Mouse (Mus musculus) forebrain, postnatal 0 days (tissue): Measurements from ENCODE around the gene Pofut2. TPM values are rescaled to one million over a fixed set of nuclear protein-coding genes. Genes with fewer than 3 reads are reported as not detected.

Source experiments
- ATAC-seq: fragments of 200-750 bp; cut with Nextera tagmentation; 2 replicates; pipeline ENCODE4 v1.8.0; 2017; ENCODE audit warnings: mild to moderate bottlenecking, moderate library complexity
- DNase-seq: peaks from one replicate; pipeline ENCODE4 v3.0.0-alpha.2; 2015
- H3K27ac ChIP-seq: fragments of 300-500 bp; sonication (generic); 2 replicates; pipeline ENCODE4 v1.5.1; 2014; ENCODE audit warnings: low read depth, mild to moderate bottlenecking, antibody characterized with exemption, low read length, moderate library complexity, mixed read lengths
- H3K27me3 ChIP-seq: fragments of 300-500 bp; sonication (generic); 2 replicates; pipeline ENCODE4 v1.6.1; 2014; ENCODE audit warnings: mild to moderate bottlenecking, low read length, mixed read lengths; ENCODE audit not compliant: insufficient read depth
- H3K36me3 ChIP-seq: fragments of 300-500 bp; sonication (generic); 2 replicates; pipeline ENCODE4 v1.6.1; 2014; ENCODE audit warnings: mild to moderate bottlenecking, moderate library complexity; ENCODE audit not compliant: insufficient read depth
- H3K4me1 ChIP-seq: fragments of 300-500 bp; sonication (generic); 2 replicates; pipeline ENCODE4 v1.6.1; 2014; ENCODE audit warnings: antibody characterized with exemption; ENCODE audit not compliant: insufficient read depth
- H3K4me2 ChIP-seq: fragments of 300-500 bp; sonication (generic); 2 replicates; pipeline ENCODE4 v1.6.1; 2014; ENCODE audit warnings: low read depth, mild to moderate bottlenecking, moderate library complexity
- H3K4me3 ChIP-seq: fragments of 300-500 bp; sonication (generic); 2 replicates; pipeline ENCODE4 v1.5.1; 2014; ENCODE audit warnings: low read depth, low read length, mixed read lengths
- H3K9ac ChIP-seq: fragments of 300-500 bp; sonication (generic); 2 replicates; pipeline ENCODE4 v1.6.1; 2014; ENCODE audit warnings: mild to moderate bottlenecking
- H3K9me3 ChIP-seq: fragments of 300-500 bp; sonication (generic); 2 replicates; pipeline ENCODE4 v1.6.1; 2016; ENCODE audit warnings: low read length
- CTCF ChIP-seq: sonication (generic); IDR thresholded peaks from 2 replicates; pipeline ENCODE4 v1.5.1; 2016; ENCODE audit warnings: antibody characterized with exemption, control low read depth, low read depth
- WGBS: fragments of 180-500 bp; shearing (Covaris S2); extraction: QIAGEN DNeasy Blood & Tissue Kit; methylation state at CpG from one replicate; pipeline ENCODE4 v1.1.7; 2014; 5-methylcytosine and 5-hydroxymethylcytosine counted together
- polyA plus RNA-seq: library from polyadenylated mRNA; unstranded; fragments of >200 nt; fragmentation: Nextera tagmentation; extraction: Ambion mirVana; gene quantifications from 2 replicates; pipeline ENCODE4 v1.2.1, GENCODE M21; 2015
- total RNA-seq: library from RNA; depleted of rRNA; stranded (reverse); fragments of >200 nt; gene quantifications from 2 replicates; pipeline ENCODE4 v1.2.3, GENCODE M21; 2014

The Pofut2 gene
- total and polyA plus RNA-seq, 2 experiments from 2014 or later = 38.3 to 39.0 TPM

DNA sequence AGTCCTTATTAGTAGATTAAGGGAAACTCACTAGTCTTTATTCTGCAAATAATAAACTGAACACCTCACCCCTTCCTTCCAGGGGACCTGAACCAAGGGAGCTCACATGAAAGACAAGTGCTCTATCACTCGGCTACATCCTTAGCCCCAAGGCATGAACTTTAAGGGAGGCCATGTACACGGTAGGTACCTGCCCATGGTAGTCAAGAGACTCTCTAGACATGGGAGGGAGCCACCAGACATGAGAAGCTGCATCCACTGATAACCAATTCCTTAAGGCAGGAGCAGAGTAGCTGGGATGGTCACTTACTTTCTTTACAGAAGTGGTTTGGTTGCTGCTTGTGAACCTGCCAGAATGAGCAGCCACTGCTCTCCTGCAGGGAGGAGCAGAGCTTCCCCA is 40.2 kb downstream of the Pofut2 start:
- Histone ChIP-seq H3K9ac (no peak overlapping the region), H3K9me3 (no peaks in the 10 kb centered on the region), H3K4me3 (no peak overlapping the region), H3K27me3 (no peaks in the 10 kb centered on the region), H3K4me2 (no peak overlapping the region), H3K27ac (no peak overlapping the region), H3K4me1 (no peaks in the 10 kb centered on the region), H3K36me3 (peaks cover 23% of the 10 kb centered on the region)
- WGBS = 87% methylated on average over 2 of the region's 2 CpGs
- no peak for ATAC-seq
- TF ChIP-seq CTCF = no peak
- DNase-seq = no peak

DNA sequence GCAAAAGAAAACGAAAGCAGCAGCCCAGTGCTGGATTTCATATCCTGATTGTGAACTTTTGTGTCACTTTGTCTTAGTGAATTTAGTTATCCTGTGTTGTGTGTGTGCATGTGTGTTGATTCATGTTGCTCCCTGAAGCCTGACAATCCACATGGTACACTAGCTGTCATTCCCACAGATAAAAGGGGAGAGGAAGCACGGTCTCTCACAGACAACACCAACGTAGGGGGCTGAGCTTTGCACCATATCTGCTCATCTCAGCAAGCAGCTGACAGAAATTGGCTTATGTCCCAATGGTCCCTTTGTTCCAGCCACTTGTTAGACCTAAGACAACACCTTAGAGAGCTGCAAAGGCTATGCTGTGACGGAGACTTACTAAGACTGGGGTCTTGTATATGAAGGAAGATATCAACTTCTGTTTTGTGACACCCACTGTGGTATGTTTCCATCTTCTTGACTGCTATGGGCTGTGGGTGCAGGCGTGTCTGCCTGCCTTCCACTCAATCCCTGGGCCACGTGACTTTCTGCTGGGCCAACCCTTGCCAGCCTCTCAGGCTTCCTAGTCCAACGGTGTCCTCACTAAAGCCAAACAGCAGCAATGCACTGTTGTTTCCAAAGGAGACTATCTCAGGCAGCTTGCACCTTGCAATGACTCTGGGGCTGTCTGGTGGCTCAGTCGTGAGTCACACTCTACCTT is 41.4 kb downstream of the Pofut2 start:
- Histone ChIP-seq H3K27ac (no peak overlapping the region), H3K9ac (no peak overlapping the region), H3K4me1 (no peaks in the 10 kb centered on the region), H3K27me3 (no peaks in the 10 kb centered on the region), H3K36me3 (peaks cover 17% of the 10 kb centered on the region), H3K9me3 (no peaks in the 10 kb centered on the region), H3K4me2 (no peak overlapping the region), H3K4me3 (no peak overlapping the region)
- DNase-seq = no peak
- ATAC-seq = no peak
- TF ChIP-seq CTCF = no peak
- 80% methylated on average over 8 of the region's 8 CpGs for WGBS

DNA sequence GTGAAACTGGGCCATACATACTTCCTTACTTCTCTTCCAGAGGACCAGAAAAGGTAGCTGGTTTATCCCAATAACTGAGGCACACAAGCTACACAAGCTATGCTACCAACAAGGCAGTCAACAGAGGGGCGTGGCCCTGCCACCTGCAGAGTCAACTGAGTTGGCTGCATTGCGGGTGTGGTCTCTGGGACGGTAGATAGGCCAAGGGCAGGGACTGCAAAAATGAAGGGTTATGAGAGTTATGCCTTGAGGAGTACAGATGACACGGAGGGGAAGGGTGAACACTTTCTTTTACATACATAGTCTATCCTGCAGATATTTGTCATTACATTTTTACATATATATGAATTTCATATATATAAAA is 41.9 kb downstream of the Pofut2 start:
- Histone ChIP-seq H3K4me3 (no peak overlapping the region), H3K4me2 (no peak overlapping the region), H3K4me1 (no peaks in the 10 kb centered on the region), H3K9me3 (no peaks in the 10 kb centered on the region), H3K9ac (no peak overlapping the region), H3K27me3 (no peaks in the 10 kb centered on the region), H3K36me3 (peaks cover 17% of the 10 kb centered on the region), H3K27ac (no peak overlapping the region)
- no peak for TF ChIP-seq CTCF
- DNase-seq (no peak), ATAC-seq (no peak)
- 87% methylated on average over 4 of the region's 4 CpGs for WGBS

DNA sequence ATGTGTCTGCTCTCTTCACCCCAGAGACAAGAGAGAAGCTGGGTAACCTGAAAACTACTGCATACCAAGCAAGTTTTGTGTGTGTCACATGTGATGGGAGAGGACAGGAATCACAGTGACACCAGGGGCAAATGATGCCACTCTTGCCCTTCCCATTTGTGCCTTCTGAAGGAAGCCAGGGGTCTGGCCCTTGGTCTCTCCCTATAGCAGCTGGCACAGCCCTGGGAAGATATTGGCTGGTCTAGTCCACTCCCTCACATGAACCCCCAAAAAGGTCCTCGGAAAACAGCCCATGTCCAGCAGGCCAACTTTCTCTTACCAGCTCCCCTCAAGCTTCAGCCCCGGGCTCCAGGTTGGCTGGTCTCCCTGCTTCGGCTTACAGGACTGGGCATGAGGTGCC is 45.3 kb downstream of the Pofut2 start:
- Histone ChIP-seq H3K4me2 (no peak overlapping the region), H3K27ac (no peak overlapping the region), H3K27me3 (no peaks in the 10 kb centered on the region), H3K9me3 (no peaks in the 10 kb centered on the region), H3K4me1 (no peaks in the 10 kb centered on the region), H3K9ac (no peak overlapping the region), H3K36me3 (peaks cover 17% of the 10 kb centered on the region), H3K4me3 (no peak overlapping the region)
- no peak for ATAC-seq
- 67% methylated on average over 3 of the region's 3 CpGs for WGBS
- no peak for DNase-seq
- no peak for TF ChIP-seq CTCF

DNA sequence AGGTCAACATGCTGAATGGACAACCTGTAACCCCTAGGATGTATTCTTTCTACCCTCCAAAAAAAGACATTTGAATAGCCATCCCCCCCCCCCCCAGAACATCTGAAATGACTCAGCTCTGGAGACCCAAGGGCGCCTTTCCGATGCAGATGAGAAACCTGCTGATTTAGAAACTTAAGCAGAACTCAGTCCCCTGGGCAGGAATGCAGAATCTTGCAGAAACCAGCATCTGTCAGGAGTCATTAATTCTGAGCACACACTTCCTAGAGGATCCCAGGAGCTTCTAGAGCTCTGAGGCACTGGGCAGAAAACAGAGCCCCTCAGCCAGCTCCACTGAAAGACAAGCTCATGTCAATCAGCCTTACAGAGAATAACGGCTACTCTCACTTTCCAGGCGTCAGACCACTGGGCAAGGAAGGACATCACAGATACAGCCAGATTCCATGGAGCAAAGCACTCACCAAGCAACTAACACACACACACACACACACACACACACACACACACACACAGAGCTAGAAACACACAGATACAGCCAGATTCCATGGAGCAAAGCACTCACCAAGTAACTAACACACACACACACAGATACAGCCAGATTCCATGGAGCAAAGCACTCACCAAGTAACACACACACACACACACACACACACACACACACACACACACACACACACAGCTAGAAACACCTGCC is 46.0 kb downstream of the Pofut2 start:
- Histone ChIP-seq H3K4me1 (no peaks in the 10 kb centered on the region), H3K9ac (no peak overlapping the region), H3K27ac (no peak overlapping the region), H3K4me2 (no peak overlapping the region), H3K4me3 (no peak overlapping the region), H3K36me3 (peaks cover 15% of the 10 kb centered on the region), H3K27me3 (no peaks in the 10 kb centered on the region), H3K9me3 (no peaks in the 10 kb centered on the region)
- DNase-seq (no peak), ATAC-seq (peak; percentile 63)
- no peak for TF ChIP-seq CTCF
- WGBS = 36% methylated on average over 4 of the region's 4 CpGs

DNA sequence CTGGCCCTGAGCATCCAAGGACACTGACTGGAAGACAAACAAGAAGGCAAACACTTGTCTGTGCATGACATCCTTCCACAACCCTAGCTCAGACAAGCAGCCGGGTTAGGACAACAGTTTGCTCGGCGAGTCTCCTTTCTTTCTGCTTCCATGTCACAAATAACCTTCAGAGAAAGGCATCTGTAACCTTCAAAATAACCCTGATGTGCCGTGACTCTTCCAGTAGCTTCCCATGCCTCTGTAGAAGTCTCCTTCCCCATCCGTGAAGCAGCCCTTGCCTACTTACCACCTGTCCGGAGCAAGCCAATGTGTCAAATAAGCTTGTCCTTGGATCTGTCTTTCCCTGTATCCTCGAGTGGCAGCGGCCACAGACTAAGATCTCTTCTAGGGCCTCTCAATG is 46.7 kb downstream of the Pofut2 start:
- no peak for ATAC-seq

DNA sequence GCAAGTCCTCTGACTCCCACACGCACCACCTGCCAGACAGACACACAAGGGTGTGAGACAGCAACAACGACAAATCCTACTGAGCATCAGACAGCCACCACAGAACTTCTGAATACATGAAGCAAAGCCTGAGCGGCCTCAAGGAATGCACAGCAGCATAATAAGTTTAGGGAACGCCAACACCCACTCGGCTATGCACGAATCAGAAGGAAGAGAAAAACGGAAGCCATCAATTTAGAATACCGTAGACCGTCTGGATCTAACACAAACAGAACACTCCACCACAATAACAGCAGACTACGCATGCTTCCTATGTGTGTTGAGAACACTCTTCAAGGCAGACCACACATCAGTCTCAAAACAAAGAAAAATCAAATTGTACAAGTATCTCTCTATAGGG is 50.0 kb downstream of the Pofut2 start:
- 63% methylated on average over 10 of the region's 10 CpGs for WGBS

More for the DNA sequence above, 46.7 kb downstream of the Pofut2 start:
- no peaks in the 10 kb centered on the region for H3K4me1 ChIP-seq
- H3K4me3 ChIP-seq = no peak overlapping the region
- H3K36me3 ChIP-seq = peaks cover 22% of the 10 kb centered on the region
- 85% methylated on average over 8 of the region's 8 CpGs for WGBS
- no peaks in the 10 kb centered on the region for H3K9me3 ChIP-seq
- no peak for DNase-seq
- H3K27me3 ChIP-seq = no peaks in the 10 kb centered on the region
- no peak for TF ChIP-seq CTCF
- no peak overlapping the region for H3K27ac ChIP-seq
- no peak overlapping the region for H3K4me2 ChIP-seq
- H3K9ac ChIP-seq = no peak overlapping the region

More for the DNA sequence above, 50.0 kb downstream of the Pofut2 start:
- Histone ChIP-seq H3K4me3 (no peak overlapping the region), H3K27me3 (no peaks in the 10 kb centered on the region), H3K27ac (no peak overlapping the region), H3K9me3 (no peaks in the 10 kb centered on the region), H3K36me3 (peaks cover 22% of the 10 kb centered on the region), H3K9ac (no peak overlapping the region), H3K4me1 (no peaks in the 10 kb centered on the region), H3K4me2 (no peak overlapping the region)
- TF ChIP-seq CTCF = no peak
- no peak for DNase-seq
- ATAC-seq = no peak
